Mouse (Mus musculus): ENCODE data around the gene Hdhd3.

DNA sequence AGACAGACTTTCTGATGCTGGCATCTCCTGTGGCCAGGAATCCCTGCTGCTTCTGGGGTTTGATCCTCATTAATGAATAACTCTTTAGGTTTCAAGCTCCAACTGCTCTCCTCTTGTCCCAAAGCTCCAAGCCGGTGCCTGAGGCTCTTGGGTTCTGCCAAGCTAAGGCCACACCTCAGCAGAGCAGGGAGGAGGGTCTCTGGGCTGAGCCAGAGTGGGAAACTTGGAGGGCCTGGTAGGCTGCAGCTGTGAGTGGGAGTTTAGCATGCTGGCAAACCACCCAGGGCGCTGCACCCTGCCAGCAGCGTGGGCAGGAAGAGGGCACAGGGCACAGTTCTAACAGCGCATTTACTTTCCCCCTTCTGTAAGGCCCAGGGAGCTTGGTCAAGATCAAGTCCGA lies 5.6 kb upstream of the Hdhd3 start:
- no peak for TF ChIP-seq TAL1 (IDR thresholded peaks at IDR 0.05; ENCODE audit: low read length)
- no peak for TF ChIP-seq GATA1 (IDR thresholded peaks at IDR 0.05; ENCODE audit: low read length)

Measured in erythroblast, embryonic 14.5 days (primary cell).